Mouse (Mus musculus) C2C12 (cell line): ENCODE results near the gene Cog6.

Experiments
- CTCF ChIP-seq: IDR thresholded peaks from one replicate; pipeline ENCODE4 v1.5.1; 2011; ENCODE audit not compliant: control insufficient read depth, insufficient read depth, insufficient read length
- FOSL1 ChIP-seq: IDR thresholded peaks from one replicate; pipeline ENCODE4 v1.8.0; 2011; ENCODE audit warnings: mild to moderate bottlenecking, low read length; ENCODE audit not compliant: poor library complexity, insufficient read depth, severe bottlenecking
- MYOG ChIP-seq: IDR thresholded peaks from one replicate; pipeline ENCODE4 v1.6.1; 2011; ENCODE audit not compliant: control insufficient read depth, insufficient read length; ENCODE audit errors: extremely low read depth

DNA sequence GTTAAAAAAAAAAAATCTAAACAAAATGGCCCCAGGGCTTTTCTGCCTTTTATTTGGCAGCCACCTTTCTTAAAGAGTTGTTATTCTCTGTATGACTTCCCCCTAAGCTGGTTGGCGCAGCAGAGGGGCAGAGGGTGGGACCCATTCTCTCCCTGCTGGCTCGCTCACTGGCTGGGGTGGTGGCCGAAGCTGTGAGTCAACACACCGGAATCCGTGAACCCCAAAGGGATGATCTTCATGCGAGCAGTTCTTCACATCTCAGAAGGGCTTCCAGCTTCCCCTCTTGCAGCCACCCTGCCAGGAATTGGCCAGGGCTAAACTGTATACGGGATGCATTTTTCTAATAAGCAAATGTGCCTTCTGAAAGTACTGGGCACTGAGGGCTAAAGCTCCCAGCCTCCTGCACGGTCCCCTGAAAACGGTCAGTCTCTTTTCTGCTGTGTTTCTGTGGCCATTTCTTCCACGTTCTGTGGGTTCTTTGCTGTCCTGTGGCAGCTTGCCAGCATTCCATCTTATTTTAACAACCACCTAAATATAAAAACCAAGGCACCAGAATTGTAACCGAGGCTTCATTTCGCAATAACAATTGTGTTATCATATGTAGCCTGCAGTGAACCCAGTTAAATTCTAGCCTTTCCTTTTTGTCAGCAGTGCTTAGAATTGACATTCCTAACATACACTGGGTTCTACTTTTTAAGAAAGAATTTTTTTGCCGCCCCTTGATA, 46.5 kb upstream of the Cog6 start:
- TF ChIP-seq CTCF (no peak), FOSL1 (peak; percentile 5), MYOG (no peak)
